Mouse (Mus musculus) retina, postnatal 1 day (tissue): ENCODE results near the gene Syngr2.
"Not testable (repeated sequence)": the region's sequence is repeated elsewhere in the genome, so short reads cannot be mapped to it uniquely, and the experiment has no call there.

Experiments
- DNase-seq: peaks from one replicate; pipeline ENCODE4 v3.0.0-alpha.2; 2012

Gene Syngr2

DNA sequence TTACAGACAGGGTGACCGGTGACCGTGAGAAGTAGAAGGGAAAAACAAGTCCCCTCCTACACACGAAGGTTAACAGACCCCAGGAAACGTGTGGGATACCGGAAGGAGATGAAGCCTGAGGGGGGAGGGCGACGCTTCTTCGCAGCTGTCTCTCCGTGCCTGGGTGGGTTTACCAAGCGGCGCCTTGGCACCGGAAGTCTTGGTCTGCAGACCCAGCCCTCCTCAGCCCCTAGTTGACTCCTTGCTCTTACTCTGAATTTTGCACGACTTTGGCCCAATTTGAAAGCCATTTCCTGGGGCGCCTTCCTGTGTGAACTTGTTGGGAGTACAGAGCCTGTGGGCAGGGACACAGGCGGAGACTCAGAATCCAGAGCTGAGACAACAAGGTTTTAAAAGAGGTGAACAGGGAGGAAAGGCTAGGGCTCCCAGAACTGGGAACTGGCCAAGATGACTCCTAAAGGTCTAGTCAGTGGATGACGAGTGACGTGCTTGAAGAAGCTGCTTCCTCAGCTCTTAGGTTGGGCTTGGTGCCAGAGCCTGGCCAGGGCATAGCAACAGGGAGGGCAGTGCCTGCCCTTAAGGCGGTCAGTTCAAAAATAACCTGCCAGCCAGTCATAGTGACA lies 28.2 kb upstream of the Syngr2 start:
- DNase-seq = peak; percentile 43

DNA sequence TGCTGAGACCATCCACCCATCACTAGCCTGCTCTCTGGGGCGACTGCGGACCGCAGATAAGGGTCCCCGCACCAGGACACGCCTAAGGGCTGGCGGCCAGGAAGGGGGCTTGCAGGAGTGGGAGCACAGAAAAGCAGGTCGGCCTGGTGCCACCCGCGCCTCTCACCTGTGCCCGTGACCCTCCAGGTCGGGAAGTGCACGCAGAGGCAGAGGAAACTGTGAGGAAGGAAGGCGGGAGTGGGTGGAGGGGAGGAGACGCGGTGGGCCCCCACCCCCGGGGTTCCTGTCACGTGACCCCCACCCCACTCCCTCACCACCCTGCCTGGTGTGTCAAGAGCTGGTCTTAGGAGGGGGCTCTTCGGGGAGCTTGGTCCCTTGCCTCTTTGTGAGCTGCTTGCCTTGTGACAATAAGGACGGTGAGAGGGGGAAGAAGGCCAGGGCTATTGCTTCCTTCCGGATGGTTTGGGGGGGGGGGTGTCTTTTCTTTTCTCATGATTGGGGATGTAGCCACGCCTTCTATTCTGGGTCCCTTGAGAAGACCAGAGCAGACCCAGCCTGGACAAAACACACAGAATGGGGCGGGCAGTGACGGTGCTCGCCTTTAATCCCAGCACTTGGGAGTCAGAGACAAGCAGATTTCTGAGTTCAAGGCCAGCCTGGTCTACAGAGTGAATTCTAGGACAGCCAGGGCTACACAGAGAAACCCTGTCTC lies 27.3 kb upstream of the Syngr2 start, which contains the start of the genes Tmc8 and Tmc6:
Gene Tmc8, plus strand, starts transcription at position 84 of the 712 bp plus-strand sequence.
Gene Tmc6, minus strand, starts transcription at position 206 of the 712 bp plus-strand sequence.
- no peak for DNase-seq

DNA sequence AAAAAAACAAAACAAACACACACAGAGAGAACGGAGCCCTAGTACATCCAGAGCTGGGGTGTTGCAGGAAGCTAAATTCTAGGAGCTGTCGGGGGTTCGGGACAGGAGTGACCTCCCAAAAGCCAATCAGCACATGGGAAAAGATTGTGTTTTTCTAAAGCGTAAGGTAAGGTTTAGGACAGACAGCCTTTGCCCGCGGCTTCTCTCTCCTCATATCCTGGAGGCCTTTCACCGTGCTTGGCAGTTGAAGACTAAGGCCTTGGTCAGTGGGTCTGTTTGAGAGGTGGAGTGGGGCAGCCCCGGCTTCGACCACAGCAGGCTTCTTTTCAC lies 26.8 kb upstream of the Syngr2 start:
- DNase-seq = no peak

DNA sequence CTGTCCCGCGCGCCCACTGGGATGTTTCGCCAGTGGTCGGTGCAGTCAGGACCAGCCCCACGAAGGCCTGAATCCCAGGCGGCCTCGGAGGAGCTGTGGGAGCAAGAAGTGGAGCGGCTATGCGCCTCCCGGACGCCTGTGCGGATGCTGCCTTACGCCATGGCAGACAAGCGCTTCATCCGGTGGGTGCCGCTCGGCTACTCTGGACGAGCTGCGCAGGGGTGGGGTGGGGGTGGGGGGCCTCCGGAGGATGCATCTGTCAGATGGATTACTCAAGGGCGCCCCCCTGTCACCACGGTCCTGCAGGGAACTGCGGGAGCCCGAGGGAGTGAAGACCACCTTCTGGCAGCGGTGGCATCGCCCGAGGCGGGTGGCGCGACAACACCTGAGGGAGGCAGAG lies 26.4 kb upstream of the Syngr2 start:
- DNase-seq = peak; percentile 86

DNA sequence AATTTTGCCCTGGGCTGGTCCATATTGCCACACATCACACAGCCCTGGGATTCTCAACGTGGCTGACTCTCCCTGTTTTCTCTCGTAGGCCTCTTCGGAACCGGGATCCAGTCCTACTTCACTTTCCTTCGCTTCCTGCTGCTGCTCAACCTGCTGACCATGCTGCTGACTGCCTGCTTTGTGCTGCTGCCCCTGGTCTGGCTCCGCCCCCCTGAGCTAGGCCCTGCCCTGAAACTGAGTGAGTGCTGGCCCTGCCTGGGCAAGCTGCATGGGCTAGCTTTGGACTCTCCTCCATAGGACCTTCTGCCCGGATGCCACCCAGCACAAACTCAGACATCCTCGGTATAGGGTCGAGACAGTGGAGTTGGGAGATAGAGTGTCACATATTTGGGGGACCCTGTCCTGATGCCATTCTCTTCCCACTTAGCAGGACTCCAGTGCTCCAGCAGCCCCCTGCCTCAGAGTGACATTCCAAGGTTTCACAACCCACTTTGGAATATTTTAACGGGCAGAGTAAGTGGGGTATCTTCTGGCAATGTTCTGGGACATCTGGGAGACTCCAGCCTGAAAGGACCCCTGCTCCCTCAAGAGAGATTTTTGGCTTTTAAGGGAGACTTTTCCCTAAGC lies 25.7 kb upstream of the Syngr2 start:
- peak; percentile 41 for DNase-seq

DNA sequence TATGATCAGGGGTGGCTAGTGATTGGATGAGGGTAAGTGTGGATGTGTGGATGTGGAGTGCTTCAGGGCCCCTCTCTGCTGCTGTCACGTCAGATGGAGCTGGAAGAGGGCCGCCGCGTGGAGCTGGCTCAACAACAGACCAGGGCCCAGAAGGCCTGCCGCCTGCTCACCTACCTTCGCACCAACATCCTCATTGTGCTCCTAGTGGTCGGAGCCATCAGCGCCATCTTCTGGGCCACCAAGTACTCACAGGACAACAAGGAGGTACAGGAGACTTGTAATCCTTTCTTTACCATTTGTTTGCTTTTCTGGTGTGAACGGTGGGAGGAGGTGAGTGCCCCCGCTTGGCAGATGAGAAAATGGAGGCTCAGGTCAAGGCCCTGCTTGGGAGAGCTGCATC lies 23.2 kb upstream of the Syngr2 start:
- peak; percentile 75 for DNase-seq

DNA sequence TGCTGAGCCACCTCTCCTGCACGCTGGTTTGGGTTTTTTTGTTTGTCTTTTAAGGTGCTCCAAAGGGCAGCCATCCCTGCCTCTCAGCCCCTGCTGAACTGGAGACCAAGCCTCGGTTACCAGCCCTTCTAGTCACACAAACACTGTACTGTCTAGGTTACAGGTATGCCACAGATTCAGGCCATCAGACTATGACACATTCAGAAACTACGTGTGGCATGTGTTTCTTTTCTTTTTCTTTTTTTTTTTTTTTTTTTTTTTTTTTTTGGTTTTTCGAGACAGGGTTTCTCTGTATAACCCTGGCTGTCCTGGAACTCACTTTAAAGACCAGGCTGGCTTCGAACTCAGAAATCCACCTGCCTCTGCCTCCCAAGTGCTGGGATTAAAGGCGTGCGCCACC lies 21.0 kb upstream of the Syngr2 start:
- not testable (repeated sequence) for DNase-seq

DNA sequence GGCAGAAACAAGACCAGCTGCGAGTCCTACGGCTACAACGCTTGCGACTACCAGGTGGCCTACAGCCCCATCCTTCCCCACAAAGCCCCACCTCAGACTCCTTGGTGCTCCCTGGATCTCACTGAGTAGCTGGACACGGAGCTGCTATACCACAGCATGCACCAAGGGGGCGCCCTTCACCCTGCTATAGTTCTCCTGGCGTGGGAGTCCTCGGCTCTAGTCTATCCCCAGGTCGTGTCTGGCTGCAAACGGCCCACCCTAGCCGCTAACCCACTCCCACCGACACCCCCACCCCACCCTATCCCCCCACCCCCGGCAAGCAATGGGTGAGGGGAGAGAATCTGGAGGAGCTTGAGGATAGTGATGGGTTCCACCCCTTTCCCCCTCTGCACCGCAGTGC lies 19.2 kb upstream of the Syngr2 start:
- peak; percentile 80 for DNase-seq

DNA sequence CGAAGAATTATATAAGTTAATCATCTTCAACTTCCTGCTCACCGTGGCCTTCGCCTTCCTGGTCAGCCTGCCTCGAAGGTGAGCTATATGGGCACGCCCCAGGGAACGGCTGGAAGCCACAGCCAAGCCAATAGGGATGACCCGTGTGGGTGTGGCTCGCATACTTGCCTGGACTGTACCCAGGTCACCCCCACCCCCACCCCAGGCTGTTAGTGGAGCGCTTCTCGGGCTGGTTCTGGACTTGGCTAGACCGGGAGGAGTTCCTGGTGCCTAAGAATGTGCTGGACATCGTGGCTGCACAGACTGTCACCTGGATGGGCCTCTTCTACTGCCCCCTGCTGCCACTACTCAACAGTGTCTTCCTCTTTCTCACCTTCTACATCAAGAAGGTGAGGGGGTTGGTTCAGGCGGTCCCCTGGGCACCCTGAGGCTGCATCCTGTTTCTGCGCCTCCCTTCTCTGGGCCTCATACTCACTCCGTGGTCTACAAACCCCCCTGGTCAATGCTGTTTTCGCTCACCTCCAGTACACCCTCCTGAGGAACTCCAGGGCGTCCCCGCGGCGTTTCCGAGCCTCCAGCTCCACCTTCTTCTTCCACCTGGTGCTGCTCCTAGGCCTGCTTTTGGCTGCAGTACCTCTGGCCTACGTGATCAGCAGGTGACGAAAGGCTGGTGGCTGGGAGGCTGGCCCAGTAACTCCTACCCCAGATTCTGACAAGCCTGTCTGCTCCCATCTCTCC lies 18.6 kb upstream of the Syngr2 start:
- DNase-seq = peak; percentile 19

DNA sequence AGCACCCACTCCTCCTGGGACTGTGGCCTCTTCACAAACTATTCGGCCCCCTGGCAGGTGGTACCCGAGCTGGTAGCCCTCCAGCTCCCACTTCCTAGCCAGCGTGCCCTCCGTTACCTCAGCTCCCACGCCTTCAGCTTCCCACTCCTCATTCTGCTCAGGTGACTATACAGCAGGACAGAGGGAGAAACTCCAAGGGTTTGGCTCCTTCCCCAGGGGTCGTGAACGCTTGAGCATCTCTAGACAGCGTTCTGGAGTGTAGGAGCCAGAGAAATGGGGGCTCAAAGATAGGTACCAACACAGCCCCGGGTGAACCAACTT lies 18.1 kb upstream of the Syngr2 start:
- no peak for DNase-seq

DNA sequence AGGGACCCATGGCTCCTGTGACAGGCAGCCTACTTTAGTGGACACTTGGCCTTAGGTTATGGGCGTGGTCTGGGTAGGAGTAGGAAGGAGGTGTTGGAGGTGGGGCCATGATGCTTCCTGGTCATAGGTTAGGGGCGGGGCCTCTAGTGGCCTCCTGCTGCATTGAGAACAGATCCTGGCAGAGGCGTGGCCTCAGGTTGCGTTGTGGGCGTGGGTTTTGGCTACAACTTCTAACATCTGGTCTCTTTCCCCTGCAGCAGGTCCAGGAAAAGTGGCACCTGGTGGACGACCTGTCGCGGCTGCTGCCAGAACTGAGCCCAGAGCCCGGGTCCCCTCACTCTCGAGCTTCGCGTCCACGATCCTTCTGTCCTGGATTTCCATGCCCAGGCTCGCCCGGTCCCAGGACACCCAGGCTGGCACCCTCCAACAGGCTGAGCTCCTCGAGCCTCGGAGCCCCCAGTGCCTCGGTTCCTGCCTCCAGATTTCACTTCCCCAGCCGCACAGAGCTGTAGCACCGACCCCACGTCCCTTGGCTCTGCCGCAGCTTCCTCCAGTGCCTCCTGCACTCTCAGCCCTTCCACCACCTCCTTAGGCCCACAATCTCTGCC lies 17.1 kb upstream of the Syngr2 start:
- peak; percentile 42 for DNase-seq

DNA sequence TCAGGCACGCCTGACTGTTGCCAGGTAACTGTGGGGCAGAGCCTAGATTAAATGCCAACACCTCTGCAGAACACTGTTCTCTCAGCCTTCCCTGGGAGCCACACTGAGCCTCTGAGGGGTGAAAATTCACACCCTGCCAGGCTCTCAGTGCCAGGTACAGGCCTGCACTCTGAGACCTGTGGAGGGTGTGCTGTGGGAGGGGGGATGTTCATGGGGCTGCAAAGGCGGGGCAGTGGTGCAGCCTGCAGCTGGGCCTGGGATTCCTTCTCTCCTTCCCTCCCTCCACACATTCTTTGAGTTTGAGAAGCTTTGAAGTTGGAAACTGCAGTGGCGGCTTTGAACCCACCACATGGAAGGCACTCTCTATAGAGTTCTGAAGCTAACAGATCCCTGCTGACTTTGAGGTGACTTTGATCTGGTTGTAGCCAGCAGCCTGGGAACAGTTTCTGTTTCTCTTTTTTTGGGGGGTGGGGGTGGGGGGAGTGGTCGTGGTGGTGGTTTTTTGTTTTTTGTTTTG lies 15.4 kb upstream of the Syngr2 start:
- no peak for DNase-seq

DNA sequence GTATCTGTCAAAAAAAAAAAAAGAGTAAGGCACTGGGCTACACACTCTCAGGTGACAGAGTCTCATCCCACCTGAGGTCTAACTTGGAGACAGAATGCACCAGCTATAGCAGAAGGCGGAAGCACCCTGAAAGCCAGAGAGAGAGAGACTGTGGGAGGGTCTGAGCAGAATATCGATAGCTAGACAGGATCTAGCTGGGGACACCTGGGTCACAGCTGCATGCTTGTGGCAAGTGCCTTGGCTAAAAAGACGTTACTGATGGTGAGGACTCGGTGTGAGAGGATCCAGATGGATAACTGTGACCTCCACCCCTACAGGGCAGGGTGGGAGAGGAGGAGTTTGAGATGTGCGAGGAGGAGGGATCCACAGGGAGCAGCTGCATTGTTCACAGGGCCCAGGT lies 12.5 kb upstream of the Syngr2 start:
- DNase-seq = no peak

DNA sequence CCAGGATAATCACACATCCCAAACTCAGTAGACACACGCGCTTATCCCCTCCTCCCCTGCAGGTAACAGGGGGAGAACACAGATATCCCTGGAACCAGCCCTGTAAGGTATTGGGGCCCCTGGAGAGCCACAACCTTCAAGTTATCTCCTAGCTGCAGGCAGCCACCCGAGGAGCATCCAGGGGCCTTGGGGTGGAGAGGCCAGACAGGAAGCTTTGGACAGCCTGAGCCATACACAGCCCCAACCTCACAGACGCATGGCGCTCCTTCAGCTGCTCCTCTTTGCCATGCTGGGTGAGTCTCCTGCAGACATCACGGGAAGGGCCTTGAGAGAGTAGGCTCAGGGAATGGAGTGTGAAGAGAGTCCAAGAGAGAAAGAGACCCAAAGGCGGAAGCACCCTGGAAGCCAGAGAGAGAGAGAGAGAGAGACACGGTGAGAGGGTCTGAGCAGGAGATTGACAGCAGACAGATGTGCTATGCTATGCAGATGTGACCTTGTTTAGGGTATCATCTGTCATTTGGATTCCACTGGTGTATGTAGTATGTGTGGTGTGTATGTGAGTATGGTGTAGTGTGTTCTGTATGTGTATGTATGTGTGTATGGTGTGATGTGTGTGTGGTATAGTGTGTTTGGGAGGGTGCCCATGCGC lies 11.8 kb upstream of the Syngr2 start, which contains the start of gene 6030468B19Rik:
Gene 6030468B19Rik, plus strand, starts transcription at position 150 of the 649 bp plus-strand sequence.
- no peak for DNase-seq

DNA sequence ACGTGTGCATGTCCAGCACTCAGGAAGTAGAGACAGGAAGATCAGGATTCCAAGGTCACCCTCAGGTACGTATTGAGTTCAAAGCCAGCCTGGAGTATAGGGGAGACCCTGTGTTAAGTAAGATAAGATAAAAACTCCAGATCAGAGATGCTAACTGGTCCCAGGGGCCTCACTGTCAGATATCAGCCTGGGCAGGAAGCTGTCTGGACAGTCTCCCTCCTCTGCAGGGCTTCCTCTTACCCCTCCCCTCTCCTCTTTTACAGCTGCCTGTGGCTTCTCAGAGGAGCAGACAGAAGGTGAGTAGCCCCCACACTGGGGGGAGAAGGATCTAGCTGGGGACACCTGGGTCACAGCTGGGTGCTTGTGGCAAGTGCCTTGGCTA lies 11.3 kb upstream of the Syngr2 start:
- no peak for DNase-seq

DNA sequence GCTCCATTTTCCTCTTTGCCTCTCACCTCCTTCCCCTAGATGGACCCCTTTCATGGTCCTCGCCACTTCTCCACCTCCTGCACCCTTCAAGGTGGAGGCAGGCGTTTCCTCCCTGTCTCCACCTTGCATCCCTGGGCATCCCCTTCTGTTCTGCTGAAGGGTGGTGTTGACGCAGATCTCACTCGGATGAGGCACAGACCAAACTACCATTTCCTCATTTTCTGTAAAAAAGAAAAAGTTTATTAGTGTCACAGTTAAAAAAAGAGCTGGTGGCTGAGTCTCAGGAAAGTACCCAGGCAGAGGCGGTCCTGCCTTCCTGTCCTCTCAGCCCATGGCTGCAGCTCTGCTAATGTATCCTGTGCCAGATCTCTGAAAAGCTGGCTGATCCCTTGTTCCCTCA lies 10.3 kb upstream of the Syngr2 start:
- DNase-seq = no peak

DNA sequence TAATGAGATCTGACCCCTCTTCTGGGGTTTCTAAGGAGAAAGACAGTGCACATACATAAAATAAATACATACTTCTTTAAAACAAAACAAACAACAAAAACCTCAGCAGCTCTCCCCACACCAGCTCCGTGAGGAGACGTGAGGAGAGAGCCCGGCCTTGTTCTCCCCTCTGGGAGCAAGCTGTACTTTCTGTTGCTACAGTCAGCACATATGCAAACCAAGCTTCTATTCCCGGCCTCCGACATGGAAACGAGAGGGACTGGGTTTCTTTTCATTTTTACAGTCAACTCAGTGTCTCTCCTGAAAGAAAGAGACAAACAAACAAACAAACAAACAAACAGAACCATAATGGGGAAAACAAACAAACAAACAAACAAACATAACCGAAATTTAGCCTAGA lies 9.4 kb upstream of the Syngr2 start:
- DNase-seq = no peak

DNA sequence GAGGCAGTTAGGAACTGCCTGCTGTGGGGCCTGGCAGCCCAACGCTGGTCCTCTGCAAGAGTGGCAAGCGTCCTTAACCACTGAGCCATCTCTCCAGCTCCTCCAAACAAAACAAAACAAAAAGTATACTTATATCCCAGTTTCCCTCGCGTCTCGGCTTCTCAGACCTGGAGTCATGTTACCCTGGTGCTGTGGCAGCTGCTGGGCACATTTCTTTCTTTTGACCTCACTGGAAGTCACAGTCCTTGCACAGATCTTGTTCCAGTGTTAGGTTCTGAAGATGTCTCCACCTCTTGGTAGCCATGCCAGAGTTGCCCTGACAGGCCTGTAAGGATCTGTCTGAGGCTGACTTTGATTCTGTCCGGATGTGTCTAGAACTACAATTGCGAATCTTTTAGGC lies 7.8 kb upstream of the Syngr2 start:
- no peak for DNase-seq

DNA sequence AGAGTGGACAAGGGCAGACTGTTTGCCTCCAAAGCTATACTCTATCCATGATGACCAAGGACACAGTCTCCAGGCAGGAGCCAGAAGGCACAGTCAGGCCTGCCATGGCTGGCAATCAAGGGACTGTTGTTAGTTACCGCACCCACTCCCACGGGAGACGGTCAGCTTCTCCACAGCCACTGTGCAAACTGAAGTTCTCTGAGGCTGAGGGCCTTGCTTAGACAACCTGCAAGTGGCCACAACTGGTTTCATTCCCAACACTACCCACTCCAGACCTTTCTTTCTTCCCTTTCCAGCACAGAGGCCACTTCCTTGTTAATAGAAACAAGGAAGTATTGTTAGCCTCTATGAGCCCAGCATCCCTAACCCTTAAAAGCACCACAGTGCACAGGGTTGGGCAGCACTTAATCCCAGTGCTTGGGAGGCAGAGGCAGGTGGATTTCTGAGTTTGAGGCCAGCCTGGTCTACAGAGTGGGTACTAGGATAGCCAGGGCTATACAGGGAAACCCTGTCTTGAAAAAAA lies 6.2 kb upstream of the Syngr2 start:
- no peak for DNase-seq

DNA sequence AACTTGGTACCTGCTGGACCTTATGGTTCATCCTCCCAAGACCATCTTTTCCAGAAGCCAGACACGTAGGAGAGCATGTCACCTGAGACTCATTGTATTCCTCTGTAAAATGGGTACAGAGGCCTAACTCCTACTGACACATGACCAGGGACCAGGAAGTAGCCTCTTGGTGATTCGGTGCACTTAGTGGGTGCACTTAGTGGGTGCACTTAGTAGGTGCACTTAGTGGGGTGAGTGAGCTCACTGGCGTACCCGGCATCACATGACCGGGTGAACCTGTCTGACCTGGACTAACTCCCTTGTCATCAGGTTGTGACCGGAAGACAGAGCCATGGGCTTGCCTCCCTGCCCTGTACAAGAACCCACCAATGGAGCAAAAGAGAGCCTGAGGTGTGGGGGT lies 2.7 kb upstream of the Syngr2 start:
- DNase-seq = no peak

DNA sequence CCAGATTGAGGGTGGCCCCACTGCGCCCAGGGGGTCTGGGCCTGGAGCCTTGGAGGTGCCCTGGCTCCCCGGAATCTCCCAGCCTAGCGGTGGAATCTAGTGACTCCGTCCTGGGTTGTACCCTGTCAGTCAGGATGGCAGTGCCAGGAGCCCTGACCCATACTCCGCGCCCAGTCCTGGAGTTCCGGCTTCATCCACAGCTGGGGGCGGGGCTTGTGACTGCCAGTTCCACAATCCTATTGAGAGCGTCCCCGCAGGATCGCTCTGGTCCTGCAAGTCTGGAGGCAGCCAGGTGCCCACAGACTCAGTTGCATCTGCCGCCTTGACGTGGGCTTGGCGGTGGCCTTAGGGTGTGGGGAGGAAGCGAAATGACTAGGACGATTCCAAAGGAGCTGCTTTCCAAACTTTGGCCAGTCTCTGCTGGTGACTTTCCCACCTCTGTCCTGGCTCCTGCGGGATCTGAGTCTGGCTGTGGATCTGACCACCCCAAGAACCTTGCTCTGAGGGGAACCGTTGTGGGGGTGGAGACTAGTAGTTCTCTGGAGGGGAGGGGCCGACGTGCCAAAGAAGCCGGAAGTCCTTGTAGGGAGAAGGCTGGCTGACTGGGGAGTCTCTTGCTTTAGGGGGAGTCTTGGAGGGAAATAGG lies 1.1 kb downstream of the Syngr2 start:
- DNase-seq = peak; percentile 92

DNA sequence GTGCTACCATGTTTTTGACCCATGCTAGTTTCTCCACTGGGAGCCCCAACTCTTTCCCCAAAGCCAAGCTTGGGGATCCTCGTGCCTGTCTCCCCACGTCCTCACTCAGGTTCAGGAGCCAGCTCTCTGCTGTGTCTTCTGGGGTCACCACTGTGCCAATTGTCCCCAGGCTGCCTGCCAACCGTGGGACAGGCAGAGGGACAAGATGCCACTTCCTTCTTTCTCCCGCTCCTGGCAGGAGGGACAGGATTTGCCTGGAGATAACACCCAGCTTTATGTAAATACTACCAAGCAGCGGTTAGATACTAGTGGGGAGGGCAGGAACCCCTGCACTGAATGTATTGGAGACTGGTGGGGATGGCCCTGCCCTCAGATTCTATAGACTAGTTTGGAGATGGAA lies 4.4 kb downstream of the Syngr2 start:
- no peak for DNase-seq
